ENCODE assay signal across 12 mouse cellular contexts in the genomic region with DNA sequence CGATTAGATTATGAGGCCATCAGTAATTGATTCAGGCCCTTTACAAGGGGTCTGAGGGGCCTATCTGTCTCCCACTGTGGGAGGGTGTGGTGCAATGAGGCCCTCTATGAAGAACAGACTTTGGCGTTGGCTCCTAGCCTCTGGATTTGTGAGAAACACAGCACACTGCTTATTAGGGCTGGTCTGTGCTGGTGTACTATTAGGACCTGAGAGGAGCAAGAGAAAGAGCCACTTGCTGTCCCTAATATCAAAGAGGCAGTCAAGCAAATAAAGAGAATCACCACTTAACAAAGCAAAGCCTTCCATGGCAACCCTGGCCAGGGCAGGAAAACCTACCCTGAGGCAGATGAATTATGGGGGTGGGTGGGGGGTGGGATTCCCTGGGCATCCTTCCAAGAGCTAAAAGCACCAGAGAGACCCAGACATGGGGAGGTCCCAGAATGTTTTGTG.
DNase-seq lines count a peak whose midpoint lies in the region; ATAC-seq lines count a peak whose summit lies in the region.
"Had no signal": no experiment of that assay in that cellular context is flagged by ENCODE, and none has a peak within 500 bp of the region (broad histone marks: within the 10 kb centered on the region; RNA-seq: fewer than 3 reads in every experiment).

No protein-coding gene starts in this region.

- H3K36me3 ChIP-seq in forebrain, embryonic 15.5 days, result no peaks in the 10 kb centered on the region
- H3K36me3 ChIP-seq in intestine, embryonic 16.5 days (ENCODE audit: control insufficient read depth, insufficient read depth, low read length), result no peaks in the 10 kb centered on the region
- H3K36me3 ChIP-seq in neural tube, embryonic 13.5 days, result no peaks in the 10 kb centered on the region

- no peak overlapping the region for H3K9ac ChIP-seq in forebrain, embryonic 15.5 days (replicated peaks)
- H3K9ac ChIP-seq in intestine, embryonic 16.5 days (ENCODE audit: low read depth, low read length), result no peak overlapping the region
- H3K9ac ChIP-seq in neural tube, embryonic 13.5 days, result no peak overlapping the region
- H3K9ac ChIP-seq: liver, embryonic 14.5 days had no signal

- peak; percentile 88 for ATAC-seq in forebrain, embryonic 15.5 days (replicated peaks)
- peak; percentile 76 for ATAC-seq in intestine, embryonic 16.5 days
- peak; percentile 94 for ATAC-seq in neural tube, embryonic 13.5 days (ENCODE audit: low read depth)
- no peak for ATAC-seq in megakaryocyte progenitor cell, adult 5-6 weeks (replicated peaks; ENCODE audit: poor library complexity)

- H3K27me3 ChIP-seq in forebrain, embryonic 15.5 days, result no peaks in the 10 kb centered on the region
- H3K27me3 ChIP-seq in intestine, embryonic 16.5 days (replicated peaks; ENCODE audit: control insufficient read depth, insufficient read depth, low read length), result no peaks in the 10 kb centered on the region
- peaks cover 27% of the 10 kb centered on the region for H3K27me3 ChIP-seq in neural tube, embryonic 13.5 days
- H3K27me3 ChIP-seq: megakaryocyte, embryonic 14.5 days had no signal

- WGBS in forebrain, embryonic 15.5 days, result 5% methylated on average over 2 of the region's 2 CpGs
- WGBS in intestine, embryonic 16.5 days, result 43% methylated on average over 2 of the region's 2 CpGs
- 8% methylated on average over 2 of the region's 2 CpGs for WGBS in neural tube, embryonic 13.5 days

- DNase-seq in heart, adult 11 months, result peak; percentile 56
- no peak for DNase-seq in heart, adult 8-10 months (ENCODE audit: low spot score)
- DNase-seq in gastrocnemius, postnatal 14 days, result no peak
- DNase-seq in frontal cortex, postnatal 10 days (ENCODE audit: low spot score in 2 of 2), result no peak
- DNase-seq: cerebellum, adult 9-11 months; kidney, adult 2 months had no signal

- intact Hi-C loops in gastrocnemius, postnatal 14 days (cut with DNase I; ENCODE audit: low total_unique reads), result no loop called here

- H3K27ac ChIP-seq in forebrain, embryonic 15.5 days (replicated peaks), result no peak overlapping the region; the same call in 1 of the 2 replicates
- peak overlapping the region; percentile 30; the same call in 1 of the 2 replicates for H3K27ac ChIP-seq in intestine, embryonic 16.5 days (ENCODE audit: low read length)
- peak overlapping the region; percentile 61 for H3K27ac ChIP-seq in neural tube, embryonic 13.5 days (replicated peaks)
- H3K27ac ChIP-seq: liver, embryonic 14.5 days had no signal

- no peak overlapping the region for H3K4me2 ChIP-seq in forebrain, embryonic 15.5 days (replicated peaks)
- no peak overlapping the region for H3K4me2 ChIP-seq in intestine, embryonic 16.5 days (ENCODE audit: low read depth, low read length)
- H3K4me2 ChIP-seq in neural tube, embryonic 13.5 days, result no peak overlapping the region

- no peaks in the 10 kb centered on the region for H3K9me3 ChIP-seq in forebrain, embryonic 15.5 days
- no peaks in the 10 kb centered on the region for H3K9me3 ChIP-seq in intestine, embryonic 16.5 days (ENCODE audit: control insufficient read depth, low read length)
- H3K9me3 ChIP-seq in neural tube, embryonic 13.5 days, result no peaks in the 10 kb centered on the region
- H3K9me3 ChIP-seq: megakaryocyte, embryonic 14.5 days had no signal

- H3K4me3 ChIP-seq in forebrain, embryonic 15.5 days, result no peak overlapping the region
- H3K4me3 ChIP-seq in intestine, embryonic 16.5 days (ENCODE audit: low read length), result no peak overlapping the region
- H3K4me3 ChIP-seq in neural tube, embryonic 13.5 days, result no peak overlapping the region
- H3K4me3 ChIP-seq: megakaryocyte, embryonic 14.5 days had no signal

- H3K4me1 ChIP-seq in forebrain, embryonic 15.5 days, result peaks cover 26% of the 10 kb centered on the region
- peaks cover 23% of the 10 kb centered on the region for H3K4me1 ChIP-seq in intestine, embryonic 16.5 days (ENCODE audit: control insufficient read depth, insufficient read depth, low read length)
- H3K4me1 ChIP-seq in neural tube, embryonic 13.5 days (replicated peaks), result peaks cover 32% of the 10 kb centered on the region
- H3K4me1 ChIP-seq: megakaryocyte, embryonic 14.5 days had no signal
